Mouse (Mus musculus) liver, postnatal 0 days (tissue): Measurements from ENCODE around the gene Hyal1. TPM values are rescaled to one million over a fixed set of nuclear protein-coding genes. Genes with fewer than 3 reads are reported as not detected.

Experiments
- ATAC-seq: fragments of 200-750 bp; cut with Nextera tagmentation; 2 replicates; pipeline ENCODE4 v1.8.0; 2017; ENCODE audit warnings: mild to moderate bottlenecking, moderate library complexity
- DNase-seq: peaks from one replicate; pipeline ENCODE4 v3.0.0-alpha.2; 2016
- H3K27ac ChIP-seq: fragments of 300-500 bp; sonication (generic); 2 replicates; pipeline ENCODE4 v1.5.1; 2014; ENCODE audit warnings: antibody characterized with exemption, moderate library complexity, mild to moderate bottlenecking, low read depth
- H3K27me3 ChIP-seq: fragments of 300-500 bp; sonication (generic); 2 replicates; pipeline ENCODE4 v1.6.1; 2014; ENCODE audit warnings: low read length, control low read depth, mixed read lengths; ENCODE audit not compliant: insufficient read depth
- H3K36me3 ChIP-seq: fragments of 300-500 bp; sonication (generic); replicated peaks from 2 replicates; pipeline ENCODE4 v1.6.1; 2014; ENCODE audit warnings: mild to moderate bottlenecking, control low read depth, low read length, moderate library complexity, mixed read lengths; ENCODE audit not compliant: insufficient read depth
- H3K4me1 ChIP-seq: fragments of 300-500 bp; sonication (generic); 2 replicates; pipeline ENCODE4 v1.6.1; 2014; ENCODE audit warnings: antibody characterized with exemption, mild to moderate bottlenecking, control low read depth; ENCODE audit not compliant: insufficient read depth
- H3K4me2 ChIP-seq: fragments of 300-500 bp; sonication (generic); 2 replicates; pipeline ENCODE4 v1.6.1; 2014; ENCODE audit warnings: low read depth, mild to moderate bottlenecking, low read length, moderate library complexity, mixed read lengths
- H3K4me3 ChIP-seq: fragments of 300-500 bp; sonication (generic); 2 replicates; pipeline ENCODE4 v1.5.1; 2014; ENCODE audit warnings: low read depth, low read length
- H3K9ac ChIP-seq: fragments of 300-500 bp; sonication (generic); replicated peaks from 2 replicates; pipeline ENCODE4 v1.6.1; 2014; ENCODE audit warnings: mild to moderate bottlenecking, moderate library complexity
- H3K9me3 ChIP-seq: fragments of 300-500 bp; sonication (generic); 2 replicates; pipeline ENCODE4 v1.6.1; 2016; ENCODE audit warnings: mild to moderate bottlenecking, control low read depth, low read length, mixed read lengths
- CTCF ChIP-seq: sonication (generic); IDR thresholded peaks from 2 replicates; pipeline ENCODE4 v1.5.1; 2016; ENCODE audit warnings: antibody characterized with exemption, low read depth
- EP300 ChIP-seq: IDR thresholded peaks from 2 replicates; pipeline ENCODE4 v1.6.1; 2016; ENCODE audit warnings: antibody characterized with exemption, low read depth, mild to moderate bottlenecking
- whole genome bisulfite sequencing: fragments of 180-500 bp; shearing (Covaris S2); extraction: QIAGEN DNeasy Blood & Tissue Kit; methylation state at CpG from one replicate; pipeline ENCODE4 v1.1.7; 2014; ENCODE audit not compliant: insufficient replicate concordance; 5-methylcytosine and 5-hydroxymethylcytosine counted together
- polyA plus RNA-seq: library from polyadenylated mRNA; unstranded; fragments of >200 nt; fragmentation: Nextera tagmentation; extraction: Ambion mirVana; gene quantifications from 2 replicates; pipeline ENCODE4 v1.2.1, GENCODE M21; 2015

The Hyal1 gene
- polyA plus RNA-seq, 1 experiment from 2014 or later, result 3.3 TPM

DNA sequence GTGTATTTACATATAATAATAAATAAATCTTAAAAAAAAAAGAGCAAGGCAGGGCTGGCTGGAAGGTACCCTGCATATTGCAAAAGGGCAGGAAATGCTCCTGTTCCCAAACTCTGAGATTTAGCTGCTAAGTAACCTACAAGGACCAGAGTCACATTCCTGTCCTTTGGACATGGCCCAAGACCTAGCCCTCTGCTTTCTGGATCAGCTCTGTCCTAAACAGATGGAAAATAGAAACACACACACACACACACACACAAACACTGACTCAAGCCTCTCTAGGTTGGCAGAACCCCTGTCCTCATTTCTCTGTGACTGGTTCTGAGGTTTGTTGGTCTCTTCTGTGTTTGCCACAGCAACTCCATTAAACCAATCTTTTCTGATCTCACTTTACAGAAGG lies 44.2 kb downstream of the Hyal1 start:
- H3K9ac ChIP-seq, result no peak overlapping the region
- H3K27me3 ChIP-seq, result no peaks in the 10 kb centered on the region
- no peak for TF ChIP-seq EP300
- no peak overlapping the region for H3K4me2 ChIP-seq
- H3K4me3 ChIP-seq, result no peak overlapping the region
- DNase-seq (no peak), ATAC-seq (no peak)
- peaks cover 41% of the 10 kb centered on the region for H3K4me1 ChIP-seq
- H3K36me3 ChIP-seq, result peaks cover 52% of the 10 kb centered on the region
- H3K27ac ChIP-seq, result peak overlapping the region; percentile 35; the same call in 1 of the 2 replicates
- H3K9me3 ChIP-seq, result no peaks in the 10 kb centered on the region

DNA sequence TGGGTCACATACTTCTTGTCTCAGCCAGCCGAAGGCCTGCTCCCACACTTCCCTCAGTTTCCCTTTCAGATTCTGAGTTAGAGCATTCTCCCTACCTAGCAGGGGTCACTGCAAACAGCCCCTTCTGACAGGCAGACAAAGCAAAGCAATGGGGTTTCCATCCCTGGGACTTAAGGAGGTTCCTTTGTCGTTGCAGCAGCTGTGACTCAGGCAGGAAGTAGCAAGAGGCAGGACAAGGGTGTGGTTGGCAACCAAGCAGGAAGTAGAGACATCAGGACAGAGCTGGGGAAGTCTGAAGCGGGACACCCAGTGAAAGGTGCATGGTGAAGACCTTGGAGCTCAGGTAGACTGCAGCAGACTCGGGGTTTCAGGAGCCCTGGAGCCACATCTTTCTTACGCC lies 47.8 kb downstream of the Hyal1 start:
- Histone ChIP-seq H3K9ac (0 out of 2 replicates have a peak overlapping the region, but pooled peaks have one; percentile 32), H3K4me1 (peaks cover 61% of the 10 kb centered on the region), H3K4me3 (no peak overlapping the region), H3K27me3 (no peaks in the 10 kb centered on the region), H3K36me3 (peaks cover 30% of the 10 kb centered on the region), H3K4me2 (peak overlapping the region; percentile 46), H3K27ac (peak overlapping the region; percentile 74), H3K9me3 (no peaks in the 10 kb centered on the region)
- ATAC-seq, result no peak
- TF ChIP-seq CTCF (no peak), EP300 (no peak)
- DNase-seq, result no peak
- WGBS, result 49% methylated on average over 5 of the region's 5 CpGs

DNA sequence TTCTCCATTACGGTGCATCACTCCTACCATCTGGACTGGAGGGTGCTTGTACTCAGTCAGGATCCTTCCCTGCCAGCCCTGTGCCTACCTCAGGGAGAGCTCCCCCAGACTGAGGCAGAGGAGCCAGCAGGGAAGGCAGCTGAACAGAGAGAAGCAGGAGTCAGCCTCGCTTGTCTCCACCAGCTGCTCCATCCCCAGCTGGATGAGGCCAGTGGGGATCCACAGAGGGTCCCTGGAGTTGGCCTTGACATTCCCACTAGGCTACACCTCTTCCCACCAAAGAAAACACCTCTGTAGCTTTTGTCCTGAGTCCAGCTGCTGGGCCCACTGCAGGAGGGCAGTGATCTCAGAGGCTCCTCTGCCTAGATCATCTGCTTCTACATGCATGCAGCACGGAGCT lies 48.2 kb downstream of the Hyal1 start:
- Histone ChIP-seq H3K9me3 (no peaks in the 10 kb centered on the region), H3K4me1 (peaks cover 61% of the 10 kb centered on the region), H3K4me2 (peak overlapping the region; percentile 46; the same call in 1 of the 2 replicates), H3K9ac (0 out of 2 replicates have a peak overlapping the region, but pooled peaks have one; percentile 32), H3K27me3 (no peaks in the 10 kb centered on the region), H3K36me3 (peaks cover 26% of the 10 kb centered on the region), H3K4me3 (no peak overlapping the region), H3K27ac (peak overlapping the region; percentile 57)
- ATAC-seq (no peak), DNase-seq (no peak)
- WGBS, result 71% methylated on average over 3 of the region's 3 CpGs
- TF ChIP-seq EP300 (no peak), CTCF (no peak)

DNA sequence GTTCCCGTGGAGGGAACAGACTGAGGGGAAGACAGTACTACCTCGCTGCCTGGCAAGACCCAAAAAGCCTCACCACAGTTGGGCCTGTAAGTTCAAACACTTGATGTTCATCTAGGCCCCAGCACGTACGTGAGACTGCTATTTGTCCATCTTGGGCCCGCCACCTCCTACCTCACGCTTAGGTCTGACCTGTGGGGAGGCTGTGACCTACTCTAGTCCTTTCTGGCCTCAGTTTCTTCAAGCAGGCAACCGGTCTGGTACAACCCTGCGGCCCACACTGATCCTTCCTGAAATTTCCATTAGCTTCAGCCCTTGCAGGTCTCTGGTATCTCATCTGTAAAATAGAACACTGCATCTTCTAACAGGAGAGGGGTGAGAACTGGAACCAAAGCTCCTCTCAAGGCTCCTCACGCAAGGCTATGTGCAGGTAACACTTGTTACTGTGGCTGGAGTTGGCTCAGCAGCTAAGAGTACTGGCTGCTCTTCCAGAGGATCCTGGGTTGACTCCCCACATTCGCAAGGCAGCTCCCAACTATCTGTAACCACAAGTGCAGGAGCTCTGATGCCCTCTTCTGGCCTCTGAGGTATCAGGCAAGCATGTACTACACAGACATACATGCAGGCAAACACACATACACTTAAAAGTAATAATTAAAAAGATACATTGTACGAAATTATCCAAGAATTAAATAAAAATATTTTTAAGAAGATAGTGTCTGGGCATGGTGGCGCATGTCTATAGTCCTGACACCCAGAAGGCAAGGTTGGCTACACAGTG lies 48.8 kb downstream of the Hyal1 start:
- Histone ChIP-seq H3K27ac (peak overlapping the region; percentile 57; the same call in 1 of the 2 replicates), H3K4me3 (no peak overlapping the region), H3K27me3 (no peaks in the 10 kb centered on the region), H3K9ac (0 out of 2 replicates have a peak overlapping the region, but pooled peaks have one; percentile 32), H3K9me3 (no peaks in the 10 kb centered on the region), H3K4me1 (peaks cover 61% of the 10 kb centered on the region), H3K36me3 (peaks cover 20% of the 10 kb centered on the region), H3K4me2 (0 out of 2 replicates have a peak overlapping the region, but pooled peaks have one; percentile 46)
- DNase-seq, result no peak
- TF ChIP-seq EP300 (no peak), CTCF (peak; percentile 52)
- 83% methylated on average over 12 of the region's 12 CpGs for WGBS
- ATAC-seq, result no peak

DNA sequence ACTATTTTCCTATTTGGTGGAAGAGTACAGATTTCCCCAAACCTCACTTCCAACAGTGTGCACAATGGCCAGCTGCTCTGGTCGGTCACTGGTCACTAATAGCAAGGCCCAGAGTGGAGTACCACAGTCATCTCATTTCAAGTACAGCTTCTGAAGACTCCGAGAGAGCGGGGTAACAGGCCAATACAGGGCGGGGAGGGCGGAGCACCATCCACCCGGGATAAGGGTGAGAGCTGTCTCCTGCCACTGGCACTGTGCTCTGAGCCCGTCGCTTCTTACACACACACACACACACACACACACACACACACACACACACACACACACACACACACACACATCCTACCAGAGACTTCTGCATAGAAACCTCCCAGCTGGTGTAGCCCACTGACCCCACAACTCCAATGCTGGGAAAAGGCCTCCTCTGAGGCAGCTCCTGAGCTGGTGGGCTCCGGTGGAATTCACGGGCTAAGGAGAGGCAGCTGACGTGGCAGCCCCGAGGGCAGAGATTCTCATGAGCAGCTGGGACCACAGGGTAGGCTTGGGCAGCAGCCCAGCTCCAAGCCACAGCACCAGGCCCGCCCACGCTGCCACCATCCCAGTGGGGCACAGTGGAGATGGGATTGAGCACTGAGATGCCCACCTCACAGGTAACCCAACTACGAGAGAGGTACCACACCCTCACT lies 49.6 kb downstream of the Hyal1 start:
- Histone ChIP-seq H3K9ac (0 out of 2 replicates have a peak overlapping the region, but pooled peaks have one; percentile 23), H3K4me3 (no peak overlapping the region), H3K36me3 (peaks cover 24% of the 10 kb centered on the region), H3K9me3 (no peaks in the 10 kb centered on the region), H3K27ac (peak overlapping the region; percentile 52; the same call in 1 of the 2 replicates), H3K27me3 (no peaks in the 10 kb centered on the region), H3K4me2 (peak overlapping the region; percentile 42), H3K4me1 (peaks cover 69% of the 10 kb centered on the region)
- peak; percentile 5; the same call in 1 of the 2 replicates for ATAC-seq
- 55% methylated on average over 15 of the region's 15 CpGs for WGBS
- TF ChIP-seq EP300, result no peak
- TF ChIP-seq CTCF, result no peak
- no peak for DNase-seq

DNA sequence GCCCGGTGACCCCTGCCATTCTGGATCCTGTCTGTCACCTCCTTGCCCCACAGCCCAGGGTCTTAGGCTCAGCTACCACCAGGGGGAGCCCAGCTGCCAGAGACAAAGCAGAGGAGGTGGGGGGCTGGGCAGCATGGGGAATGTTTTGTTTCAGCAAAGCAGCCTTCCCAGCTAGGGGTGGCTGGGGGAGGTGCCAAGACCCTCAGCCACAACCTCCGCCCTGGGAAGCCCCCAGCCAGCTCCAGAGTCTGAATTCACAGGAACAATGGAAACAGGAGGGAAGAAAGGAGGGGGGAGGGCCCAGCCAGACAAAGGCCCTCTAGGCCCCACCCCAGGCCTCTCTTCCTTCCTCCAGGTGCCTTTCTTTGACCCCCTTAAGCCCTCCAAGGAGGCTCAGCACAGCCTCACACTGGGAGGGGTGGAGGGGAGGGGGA lies 50.1 kb downstream of the Hyal1 start:
- Histone ChIP-seq H3K36me3 (peaks cover 29% of the 10 kb centered on the region), H3K4me2 (peak overlapping the region; percentile 42), H3K4me1 (peaks cover 73% of the 10 kb centered on the region), H3K27me3 (no peaks in the 10 kb centered on the region), H3K9ac (0 out of 2 replicates have a peak overlapping the region, but pooled peaks have one; percentile 23), H3K4me3 (no peak overlapping the region), H3K27ac (peak overlapping the region; percentile 85), H3K9me3 (no peaks in the 10 kb centered on the region)
- DNase-seq (peak; percentile 88), ATAC-seq (peak; percentile 40)
- TF ChIP-seq EP300, result no peak
- peak; percentile 95 for TF ChIP-seq CTCF
- WGBS, result 0% methylated on average over 2 of the region's 2 CpGs
